Mouse (Mus musculus) layer of hippocampus, adult 18-20 months (tissue): ENCODE results near the gene Eid2. TPM values are rescaled to one million over a fixed set of nuclear protein-coding genes. Genes with fewer than 3 reads are reported as not detected.
A peak's percentile ranks its signal among the peaks of the same experiment; 100 is the strongest.
"Not testable (repeated sequence)": the region's sequence is repeated elsewhere in the genome, so short reads cannot be mapped to it uniquely, and the experiment has no call there.

Source experiments
- DNase-seq, 2 experiments: peaks; one replicate each; pipeline ENCODE4 v3.0.0; 2022; ENCODE audit warnings: low spot score in 2 of 2
- long read RNA-seq: library from polyadenylated mRNA; stranded (forward); transcript quantifications from one replicate; pipeline ENCODE4 v2.0.0, GENCODE M21; 2021
- total RNA-seq, 2 experiments: library from RNA; stranded (reverse); gene quantifications; 2 replicates each; pipeline ENCODE4 v1.2.3; 2021

Eid2 gene
- total RNA-seq: 10 to 100 TPM; 59.3 to 61.3 TPM
- long read RNA-seq, transcript Eid2-201 (1 exons, 1,392 nt): major isoform, 53 of 53 reads
- long read RNA-seq, partial matches to known transcripts: 0 of 53 reads
- long read RNA-seq, other reads (novel, unspliced or antisense): 0 of 53 reads

- peak; percentile 88 to 94 for DNase-seq
Observed at GRCm38 (mm10) chr7:28267129-28268041, at the start of gene Eid2. Gene Eid2, plus strand, starts transcription at chr7:28267881.

GRCm38 (mm10) chr7:28218951-28219740, 48.5 kb upstream of the Eid2 start:
- DNase-seq: peak in 1 of 2 experiments; percentile 61

DNA sequence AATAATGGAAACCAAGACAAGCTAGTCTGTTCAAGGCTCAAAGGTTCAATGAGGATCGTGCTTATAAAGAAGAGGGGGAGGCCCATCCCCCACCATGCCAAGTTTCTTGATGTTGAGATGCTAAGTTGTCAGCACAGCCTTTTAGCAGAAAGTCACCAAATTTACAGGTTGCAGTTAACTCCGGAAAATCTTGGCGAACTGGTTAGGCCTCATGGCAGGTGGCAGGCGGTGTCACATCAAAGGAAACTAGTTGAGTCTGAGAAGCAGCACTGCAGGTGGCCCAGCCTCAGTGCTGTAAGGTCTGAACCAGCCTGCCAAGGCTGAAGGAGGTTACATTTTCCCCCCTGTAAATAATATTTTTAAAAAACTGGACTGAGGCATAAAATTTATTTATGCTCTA, 40.8 kb upstream of the Eid2 start:
- DNase-seq: not testable (repeated sequence)

DNA sequence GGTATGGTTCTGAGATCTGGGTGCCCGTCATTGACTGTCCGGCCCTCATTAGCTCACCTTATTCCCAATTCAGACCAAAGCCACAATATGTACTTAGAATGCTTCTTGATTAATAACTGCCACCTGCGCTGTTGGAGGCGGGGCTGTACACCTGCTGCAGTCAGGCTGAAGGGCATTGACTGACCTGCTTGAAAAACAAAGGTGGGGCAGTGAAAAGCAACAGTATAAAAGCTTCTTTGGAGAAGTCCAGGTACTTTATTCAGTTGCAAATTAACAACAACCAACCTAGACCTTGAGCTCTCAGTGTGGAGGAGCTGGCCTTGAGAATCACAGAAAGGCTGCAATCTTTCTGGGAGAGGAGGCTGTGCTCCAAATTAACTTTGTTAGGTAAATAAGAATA, 40.3 kb upstream of the Eid2 start:
- not testable (repeated sequence) for DNase-seq

- not testable (repeated sequence) for DNase-seq
Observed at GRCm38 (mm10) chr7:28243943-28244342, 23.7 kb upstream of the Eid2 start.

- DNase-seq: no peak
Observed at GRCm38 (mm10) chr7:28248957-28249356, 18.7 kb upstream of the Eid2 start.

DNA sequence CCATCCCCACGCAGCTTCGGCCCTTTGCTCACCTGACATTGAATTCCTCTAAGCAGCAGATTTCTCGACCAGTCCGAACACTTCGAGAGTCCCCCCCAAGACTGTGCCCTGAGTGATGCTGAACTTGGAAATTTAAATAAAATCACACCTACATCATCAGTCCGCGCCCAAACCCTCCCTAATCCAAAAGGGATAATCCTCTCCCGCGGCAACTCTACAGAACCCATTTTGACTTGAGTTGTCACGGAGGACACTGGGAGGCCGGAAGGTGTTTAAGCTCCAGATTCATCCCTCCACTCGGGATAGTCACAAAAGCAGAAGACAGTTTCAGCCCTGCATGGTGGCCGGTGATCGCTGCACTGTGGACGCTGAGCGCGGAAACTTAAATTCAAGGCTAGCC, 15.7 kb upstream of the Eid2 start:
- no peak for DNase-seq

DNA sequence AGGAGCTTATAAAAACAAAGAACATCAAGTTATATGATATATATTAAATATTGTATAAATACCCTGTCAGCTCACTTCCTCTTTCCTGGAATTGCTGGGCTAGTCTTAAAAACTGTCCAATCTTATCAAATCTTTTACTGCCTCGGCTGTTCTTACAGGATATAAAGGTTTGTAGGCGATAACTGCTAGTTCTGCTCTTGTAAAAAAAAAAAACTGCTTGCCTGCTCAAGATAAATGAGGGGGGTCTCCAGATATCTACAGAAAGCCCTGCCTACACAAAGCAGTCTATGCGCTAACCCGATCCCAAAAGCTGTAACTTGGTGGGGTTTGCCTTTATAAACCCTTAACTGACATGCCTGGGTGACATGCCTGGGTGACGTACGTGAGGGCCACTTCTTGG, 13.1 kb upstream of the Eid2 start:
- no peak for DNase-seq

DNA sequence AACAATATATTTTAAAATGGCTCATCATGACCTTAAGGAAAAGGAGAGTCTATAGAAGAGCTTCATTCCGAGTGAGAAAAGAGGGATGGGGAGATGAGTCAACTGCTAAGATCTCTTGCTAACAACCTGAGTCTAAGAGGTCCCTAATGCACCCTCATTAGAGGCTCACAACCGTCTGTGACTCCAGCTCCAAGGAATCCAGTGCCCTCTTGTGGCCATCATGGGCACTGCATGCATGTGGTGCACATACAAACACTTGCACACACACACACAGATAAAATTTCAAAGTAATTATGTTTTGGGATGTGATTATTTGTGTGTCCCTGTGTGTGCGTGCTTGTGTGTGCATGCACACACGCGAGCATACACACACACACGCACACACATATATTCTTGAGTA, 12.2 kb upstream of the Eid2 start:
- no peak for DNase-seq

DNA sequence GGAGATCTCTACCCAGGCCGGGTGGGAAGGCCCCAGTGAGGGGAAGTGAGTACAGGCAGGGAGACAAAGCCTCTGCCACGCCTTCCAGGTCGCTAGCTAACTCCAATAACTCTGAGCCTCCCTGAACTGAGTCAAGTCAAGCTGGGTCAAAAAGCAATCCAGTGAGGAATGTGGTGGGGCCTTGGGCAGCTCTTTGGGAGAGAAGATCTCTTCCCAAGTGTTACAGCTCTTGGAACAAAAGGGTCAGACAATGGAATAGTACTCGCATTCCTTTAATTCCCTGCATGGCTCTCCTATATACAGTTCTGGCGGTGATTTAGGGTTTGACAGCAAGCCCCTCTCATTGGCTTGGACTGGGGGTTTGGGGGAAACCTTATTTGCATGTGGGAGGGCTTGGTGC, 4.8 kb upstream of the Eid2 start:
- DNase-seq: no peak

DNA sequence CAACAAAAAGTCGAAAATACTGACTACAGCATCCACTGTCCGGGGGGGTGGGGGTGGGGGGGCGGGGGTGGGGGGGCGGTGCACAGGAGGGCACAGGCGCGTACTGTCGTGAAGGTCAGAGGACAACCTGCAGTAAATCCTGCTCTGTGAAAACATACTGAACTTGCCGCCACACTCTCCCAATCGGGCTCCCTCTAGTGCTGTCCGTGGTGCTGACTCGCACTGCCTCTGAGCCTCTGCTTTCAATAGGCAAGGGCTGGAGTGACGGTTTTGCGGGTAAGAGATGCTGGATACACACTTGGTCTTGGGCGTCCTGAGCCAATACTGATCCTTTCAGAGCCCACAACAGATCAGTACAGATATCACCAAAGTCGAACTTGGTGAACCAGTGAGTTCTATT, 3.9 kb upstream of the Eid2 start:
- no peak for DNase-seq

GRCm38 (mm10) chr7:28265391-28265790, 2.3 kb upstream of the Eid2 start:
- no peak for DNase-seq

- peak; percentile 30 to 54 for DNase-seq
Observed at GRCm38 (mm10) chr7:28268042-28268531, 406 bp downstream of the Eid2 start.

- no peak for DNase-seq
Observed at GRCm38 (mm10) chr7:28268576-28268975, 895 bp downstream of the Eid2 start.

GRCm38 (mm10) chr7:28269355-28269754, 1.7 kb downstream of the Eid2 start:
- DNase-seq: no peak

GRCm38 (mm10) chr7:28271761-28272160, 4.1 kb downstream of the Eid2 start:
- no peak for DNase-seq

GRCm38 (mm10) chr7:28277237-28277614, 9.5 kb downstream of the Eid2 start:
- DNase-seq: no peak

GRCm38 (mm10) chr7:28277615-28278278, 10.1 kb downstream of the Eid2 start, which contains the start of gene Eid2b:
Gene Eid2b, plus strand, starts transcription at chr7:28277739.
- peak; percentile 91 to 97 for DNase-seq

DNA sequence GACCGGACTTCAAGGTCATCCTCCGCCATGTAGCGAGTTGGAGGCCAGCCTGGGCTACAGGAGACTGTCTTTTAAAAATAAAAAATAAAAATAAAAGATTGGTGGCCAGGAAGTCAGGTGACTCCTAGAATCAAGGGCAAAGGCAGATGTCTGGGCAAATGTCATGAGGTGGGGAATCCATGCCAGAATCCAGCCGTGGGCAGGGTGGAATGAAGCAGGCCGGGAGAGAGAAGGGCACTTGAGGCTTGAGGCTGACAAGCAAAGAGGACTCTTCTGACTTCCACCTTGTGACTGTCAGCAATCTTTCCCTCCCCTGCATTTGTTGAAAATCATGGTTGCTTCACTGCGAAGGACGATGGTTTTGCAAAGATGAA, 10.6 kb downstream of the Eid2 start:
- DNase-seq: no peak

DNA sequence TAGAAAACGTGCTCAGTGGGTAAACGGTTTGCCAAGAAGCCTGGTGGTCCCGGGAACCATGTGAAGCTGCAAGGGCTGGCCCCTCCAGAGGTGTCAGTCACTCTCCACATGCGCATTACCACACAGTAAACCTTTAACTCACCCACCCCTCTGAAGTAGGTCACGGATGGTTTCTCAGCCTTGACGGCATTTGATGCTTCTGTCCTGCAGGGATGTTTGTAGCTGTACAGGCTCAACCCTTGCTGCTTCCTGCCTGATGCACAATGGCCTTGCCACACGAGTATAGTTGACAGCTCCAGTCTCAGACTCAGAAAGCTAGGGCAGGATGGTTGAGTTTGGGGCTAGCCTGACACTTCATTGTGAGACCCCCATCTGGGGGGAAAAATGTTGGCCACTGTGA, 12.9 kb downstream of the Eid2 start:
- DNase-seq: no peak

DNA sequence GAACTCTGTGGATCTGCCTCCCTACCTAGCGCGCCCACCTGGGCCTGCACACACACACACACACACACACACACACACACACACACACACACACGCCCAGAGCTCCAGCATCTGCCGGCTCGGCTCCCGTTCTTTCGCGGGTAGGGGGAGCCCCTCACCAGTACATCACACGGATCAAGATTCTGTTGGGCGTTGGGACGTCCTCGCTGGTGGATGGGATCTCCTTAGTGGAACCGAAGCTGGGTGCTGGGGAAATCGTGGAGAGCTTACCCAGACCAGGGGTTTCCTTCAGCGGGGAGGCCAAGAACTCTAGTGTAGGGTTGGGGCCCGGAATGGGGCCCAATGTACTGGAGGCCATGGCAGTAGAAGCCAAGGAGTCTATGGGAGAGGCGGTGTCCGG, 22.5 kb downstream of the Eid2 start:
- no peak for DNase-seq
